Mouse (Mus musculus): Measurements from ENCODE around the gene Btbd9. TPM values are rescaled to one million over a fixed set of nuclear protein-coding genes. Genes with fewer than 3 reads are reported as not detected.

Btbd9 gene
- polyA plus RNA-seq, 1 experiment = 21.3 TPM

GRCm38 (mm10) chr17:30320301-30320700 lies 256.0 kb downstream of the Btbd9 start:
- TF ChIP-seq USF1 (IDR thresholded peaks at IDR 0.05; ENCODE audit: low read depth) (no peak), POLR2AphosphoS2 (IDR thresholded peaks at IDR 0.05; ENCODE audit: insufficient read length, low read depth) (no peak), SRF (IDR thresholded peaks at IDR 0.05; ENCODE audit: control insufficient read depth, insufficient read length, low read depth) (no peak), TCF12 (IDR thresholded peaks at IDR 0.05; ENCODE audit: insufficient read depth, poor library complexity, severe bottlenecking) (no peak), POLR2A (IDR thresholded peaks at IDR 0.05; ENCODE audit: insufficient read length, low read depth) (no peak), MAX (IDR thresholded peaks at IDR 0.05; ENCODE audit: low read depth) (no peak), E2F4 (IDR thresholded peaks at IDR 0.05; ENCODE audit: insufficient read depth) (no peak), TCF3 (IDR thresholded peaks at IDR 0.05; ENCODE audit: insufficient read length, low read depth) (no peak), CEBPB (IDR thresholded peaks at IDR 0.05; ENCODE audit: insufficient read depth, poor library complexity, severe bottlenecking) (no peak)
- no peak overlapping the region for H3K4me2 ChIP-seq (ENCODE audit: low read depth)
- H3K36me3 ChIP-seq (ENCODE audit: control insufficient read depth, insufficient read depth) = no peaks in the 10 kb centered on the region
- no peaks in the 10 kb centered on the region for H3K79me2 ChIP-seq (ENCODE audit: control insufficient read depth, insufficient read depth)
- no peak overlapping the region for H3ac ChIP-seq (ENCODE audit: control insufficient read depth, insufficient read length)
- H3K27me3 ChIP-seq (ENCODE audit: control insufficient read depth, insufficient read depth, insufficient read length) = no peaks in the 10 kb centered on the region
- no peak overlapping the region for H3K4me3 ChIP-seq

- TF ChIP-seq MYOD1 (IDR thresholded peaks at IDR 0.05; ENCODE audit: control insufficient read depth in 1 of 3, insufficient read length in 2 of 3, low read depth in 2 of 3) (no peak), REST (IDR thresholded peaks at IDR 0.05; ENCODE audit: insufficient read depth, insufficient read length) (peak; percentile 61)
- Histone ChIP-seq H3K27me3 (ENCODE audit: control insufficient read depth, insufficient read depth, insufficient read length) (no peaks in the 10 kb centered on the region), H3K4me3 (no peak overlapping the region), H3ac (ENCODE audit: control insufficient read depth, insufficient read length) (no peak overlapping the region), H3K4me2 (ENCODE audit: low read depth) (no peak overlapping the region), H3K79me2 (ENCODE audit: control insufficient read depth, insufficient read depth) (no peaks in the 10 kb centered on the region), H3K36me3 (ENCODE audit: control insufficient read depth, insufficient read depth) (no peaks in the 10 kb centered on the region)
Measured at GRCm38 (mm10) chr17:30312688-30313087, 263.6 kb downstream of the Btbd9 start.

- peak in 2 of 3 experiments; percentile 74 to 94 for TF ChIP-seq MYOD1 (IDR thresholded peaks at IDR 0.05; ENCODE audit: control insufficient read depth in 1 of 3, insufficient read length in 2 of 3, low read depth in 2 of 3)
- TF ChIP-seq TCF3 (IDR thresholded peaks at IDR 0.05; ENCODE audit: insufficient read length, low read depth) = peak; percentile 45
- no peak for TF ChIP-seq SRF (IDR thresholded peaks at IDR 0.05; ENCODE audit: control insufficient read depth, insufficient read length, low read depth)
- TF ChIP-seq CEBPB (IDR thresholded peaks at IDR 0.05; ENCODE audit: insufficient read depth, poor library complexity, severe bottlenecking) = no peak
- peak; percentile 6 for TF ChIP-seq TCF12 (IDR thresholded peaks at IDR 0.05; ENCODE audit: insufficient read depth, poor library complexity, severe bottlenecking)
- TF ChIP-seq MYOG (IDR thresholded peaks at IDR 0.05; ENCODE audit: control insufficient read depth in 1 of 3, insufficient read depth in 1 of 3, insufficient read length in 2 of 3, low read depth in 2 of 3) = peak; percentile 26 to 83 (median 52)
Measured at GRCm38 (mm10) chr17:30309627-30310026, 266.7 kb downstream of the Btbd9 start.

GRCm38 (mm10) chr17:30308889-30309288 lies 267.4 kb downstream of the Btbd9 start:
- H3K27me3 ChIP-seq (ENCODE audit: control insufficient read depth, insufficient read depth, insufficient read length) = no peaks in the 10 kb centered on the region
- H3K79me2 ChIP-seq (ENCODE audit: control insufficient read depth, insufficient read depth) = no peaks in the 10 kb centered on the region
- H3K36me3 ChIP-seq (ENCODE audit: control insufficient read depth, insufficient read depth) = no peaks in the 10 kb centered on the region
- no peak overlapping the region for H3K4me2 ChIP-seq (ENCODE audit: low read depth)
- TF ChIP-seq SRF (IDR thresholded peaks at IDR 0.05; ENCODE audit: control insufficient read depth, insufficient read length, low read depth) (no peak), POLR2A (IDR thresholded peaks at IDR 0.05; ENCODE audit: insufficient read length, low read depth) (no peak), REST (IDR thresholded peaks at IDR 0.05; ENCODE audit: insufficient read depth, insufficient read length) (no peak), POLR2AphosphoS2 (IDR thresholded peaks at IDR 0.05; ENCODE audit: insufficient read length, low read depth) (no peak), MYOD1 (IDR thresholded peaks at IDR 0.05; ENCODE audit: control insufficient read depth in 1 of 3, insufficient read length in 2 of 3, low read depth in 2 of 3) (no peak), CEBPB (IDR thresholded peaks at IDR 0.05; ENCODE audit: insufficient read depth, poor library complexity, severe bottlenecking) (no peak), TCF3 (IDR thresholded peaks at IDR 0.05; ENCODE audit: insufficient read length, low read depth) (no peak), TCF12 (IDR thresholded peaks at IDR 0.05; ENCODE audit: insufficient read depth, poor library complexity, severe bottlenecking) (no peak), E2F4 (IDR thresholded peaks at IDR 0.05; ENCODE audit: insufficient read depth) (no peak), MYOG (IDR thresholded peaks at IDR 0.05; ENCODE audit: control insufficient read depth in 1 of 3, insufficient read depth in 1 of 3, insufficient read length in 2 of 3, low read depth in 2 of 3) (no peak), USF1 (IDR thresholded peaks at IDR 0.05; ENCODE audit: low read depth) (no peak)
- no peak overlapping the region for H3ac ChIP-seq (ENCODE audit: control insufficient read depth, insufficient read length)
- no peak overlapping the region for H3K4me3 ChIP-seq

More at GRCm38 (mm10) chr17:30309627-30310026, 266.7 kb downstream of the Btbd9 start:
- Histone ChIP-seq H3ac (ENCODE audit: control insufficient read depth, insufficient read length) (no peak overlapping the region), H3K27me3 (ENCODE audit: control insufficient read depth, insufficient read depth, insufficient read length) (no peaks in the 10 kb centered on the region), H3K36me3 (ENCODE audit: control insufficient read depth, insufficient read depth) (no peaks in the 10 kb centered on the region), H3K4me2 (ENCODE audit: low read depth) (no peak overlapping the region), H3K79me2 (ENCODE audit: control insufficient read depth, insufficient read depth) (no peaks in the 10 kb centered on the region), H3K4me3 (no peak overlapping the region)

- no peak for TF ChIP-seq TCF3 (IDR thresholded peaks at IDR 0.05; ENCODE audit: insufficient read length, low read depth)
- no peak for TF ChIP-seq MYOD1 (IDR thresholded peaks at IDR 0.05; ENCODE audit: control insufficient read depth in 1 of 3, insufficient read length in 2 of 3, low read depth in 2 of 3)
- TF ChIP-seq CEBPB (IDR thresholded peaks at IDR 0.05; ENCODE audit: insufficient read depth, poor library complexity, severe bottlenecking) = no peak
- no peak for TF ChIP-seq TCF12 (IDR thresholded peaks at IDR 0.05; ENCODE audit: insufficient read depth, poor library complexity, severe bottlenecking)
- no peak for TF ChIP-seq MAX (IDR thresholded peaks at IDR 0.05; ENCODE audit: low read depth)
- no peak for TF ChIP-seq MYOG (IDR thresholded peaks at IDR 0.05; ENCODE audit: control insufficient read depth in 1 of 3, insufficient read depth in 1 of 3, insufficient read length in 2 of 3, low read depth in 2 of 3)
- TF ChIP-seq REST (IDR thresholded peaks at IDR 0.05; ENCODE audit: insufficient read depth, insufficient read length) = no peak
- TF ChIP-seq POLR2A (IDR thresholded peaks at IDR 0.05; ENCODE audit: insufficient read length, low read depth) = no peak
- no peak for TF ChIP-seq SRF (IDR thresholded peaks at IDR 0.05; ENCODE audit: control insufficient read depth, insufficient read length, low read depth)
- TF ChIP-seq POLR2AphosphoS2 (IDR thresholded peaks at IDR 0.05; ENCODE audit: insufficient read length, low read depth) = no peak
- no peaks in the 10 kb centered on the region for H3K36me3 ChIP-seq (ENCODE audit: control insufficient read depth, insufficient read depth)
- H3K4me3 ChIP-seq = no peak overlapping the region
- H3K27me3 ChIP-seq (ENCODE audit: control insufficient read depth, insufficient read depth, insufficient read length) = no peaks in the 10 kb centered on the region
- no peak overlapping the region for H3ac ChIP-seq (ENCODE audit: control insufficient read depth, insufficient read length)
- no peaks in the 10 kb centered on the region for H3K79me2 ChIP-seq (ENCODE audit: control insufficient read depth, insufficient read depth)
- H3K4me2 ChIP-seq (ENCODE audit: low read depth) = no peak overlapping the region
Measured at GRCm38 (mm10) chr17:30308317-30308716, 268.0 kb downstream of the Btbd9 start.
